Mouse (Mus musculus): ENCODE data around the gene Noto. TPM values are rescaled to one million over a fixed set of nuclear protein-coding genes. Genes with fewer than 3 reads are reported as not detected.

Gene Noto
- polyA plus RNA-seq (2014; fragmentation: Illumina TruSeq; extraction: RNeasy Lipid Tissue Mini Kit (QIAGEN cat#74804); ENCODE audit: low read depth, low replicate concordance): not detected

GRCm38 (mm10) chr6:85423836-85424379 is at the start of gene Noto:
TSS of gene Noto (plus strand) at chr6:85423886.

GRCm38 (mm10) chr6:85373951-85374733 is 49.5 kb upstream of the Noto start, which contains the start of gene Rab11fip5:
TSS of gene Rab11fip5 (minus strand) at chr6:85374634.

GRCm38 (mm10) chr6:85431842-85432431 is 8.3 kb downstream of the Noto start, which contains the start of gene Smyd5:
TSS of gene Smyd5 (plus strand) at chr6:85431989.

GRCm38 (mm10) chr6:85450697-85451663 is 27.3 kb downstream of the Noto start, which contains the start of gene Cct7:
TSS of gene Cct7 (plus strand) at chr6:85451514.

GRCm38 (mm10) chr6:85451664-85452410 is 28.2 kb downstream of the Noto start, which contains the start of gene Pradc1:
TSS of gene Pradc1 (minus strand) at chr6:85451970.

Other genes with a start within 250 kb of the Noto start
- gene Emx1, start 236.4 kb upstream of the Noto start, polyA plus RNA-seq (2014; fragmentation: Illumina TruSeq; extraction: RNeasy Lipid Tissue Mini Kit (QIAGEN cat#74804); ENCODE audit: low read depth, low replicate concordance): not detected
- 3.2 TPM for gene Sfxn5, start 90.5 kb upstream of the Noto start, polyA plus RNA-seq (2014; fragmentation: Illumina TruSeq; extraction: RNeasy Lipid Tissue Mini Kit (QIAGEN cat#74804); ENCODE audit: low read depth, low replicate concordance)
- gene Rab11fip5, start 49.3 kb upstream of the Noto start, polyA plus RNA-seq (2014; fragmentation: Illumina TruSeq; extraction: RNeasy Lipid Tissue Mini Kit (QIAGEN cat#74804); ENCODE audit: low read depth, low replicate concordance): 4.0 TPM
- gene Smyd5, start 8.1 kb downstream of the Noto start, polyA plus RNA-seq (2014; fragmentation: Illumina TruSeq; extraction: RNeasy Lipid Tissue Mini Kit (QIAGEN cat#74804); ENCODE audit: low read depth, low replicate concordance): 4.1 TPM
- gene Cct7, start 27.6 kb downstream of the Noto start, polyA plus RNA-seq (2014; fragmentation: Illumina TruSeq; extraction: RNeasy Lipid Tissue Mini Kit (QIAGEN cat#74804); ENCODE audit: low read depth, low replicate concordance): 127 TPM
- 3.1 TPM for gene Pradc1, start 28.1 kb downstream of the Noto start, polyA plus RNA-seq (2014; fragmentation: Illumina TruSeq; extraction: RNeasy Lipid Tissue Mini Kit (QIAGEN cat#74804); ENCODE audit: low read depth, low replicate concordance)
- gene Fbxo41, start 79.1 kb downstream of the Noto start, polyA plus RNA-seq (2014; fragmentation: Illumina TruSeq; extraction: RNeasy Lipid Tissue Mini Kit (QIAGEN cat#74804); ENCODE audit: low read depth, low replicate concordance): not detected
- not detected for gene Egr4, start 89.7 kb downstream of the Noto start, polyA plus RNA-seq (2014; fragmentation: Illumina TruSeq; extraction: RNeasy Lipid Tissue Mini Kit (QIAGEN cat#74804); ENCODE audit: low read depth, low replicate concordance)
- 11.3 TPM for gene Alms1, start 163.6 kb downstream of the Noto start, polyA plus RNA-seq (2014; fragmentation: Illumina TruSeq; extraction: RNeasy Lipid Tissue Mini Kit (QIAGEN cat#74804); ENCODE audit: low read depth, low replicate concordance)

Data from adrenal gland, adult 10 weeks (tissue).